Mouse (Mus musculus): ENCODE results near the gene Tpcn2.

The Tpcn2 gene

GRCm38 (mm10) chr7:145239736-145240505, 43.9 kb downstream of the Tpcn2 start:
- no peak for DNase-seq

GRCm38 (mm10) chr7:145239145-145239544, 44.7 kb downstream of the Tpcn2 start:
- no peak for DNase-seq

GRCm38 (mm10) chr7:145234841-145235790, 48.7 kb downstream of the Tpcn2 start:
- no peak for DNase-seq

GRCm38 (mm10) chr7:145231659-145232058, 52.2 kb downstream of the Tpcn2 start:
- DNase-seq, result no peak

GRCm38 (mm10) chr7:145226641-145227040, 57.2 kb downstream of the Tpcn2 start:
- DNase-seq, result no peak

- DNase-seq, result no peak
Observed at GRCm38 (mm10) chr7:145225626-145226025, 58.2 kb downstream of the Tpcn2 start.

- no peak for DNase-seq
Observed at GRCm38 (mm10) chr7:145221841-145222689, 61.7 kb downstream of the Tpcn2 start.

- no peak for DNase-seq
Observed at GRCm38 (mm10) chr7:145221346-145221745, 62.5 kb downstream of the Tpcn2 start.

GRCm38 (mm10) chr7:145219420-145219831, 64.4 kb downstream of the Tpcn2 start:
- no peak for DNase-seq

GRCm38 (mm10) chr7:145216591-145216990, 67.2 kb downstream of the Tpcn2 start:
- DNase-seq, result no peak

- DNase-seq, result no peak
Observed at GRCm38 (mm10) chr7:145215476-145215875, 68.3 kb downstream of the Tpcn2 start.

- DNase-seq, result no peak
Observed at GRCm38 (mm10) chr7:145211680-145212659, 71.8 kb downstream of the Tpcn2 start.

- no peak for DNase-seq
Observed at GRCm38 (mm10) chr7:145210477-145211070, 73.2 kb downstream of the Tpcn2 start.

GRCm38 (mm10) chr7:145208006-145208405, 75.8 kb downstream of the Tpcn2 start, which contains the start of gene 1810010D01Rik:
1810010D01Rik (minus strand) TSS chr7:145208119.
- no peak for DNase-seq

GRCm38 (mm10) chr7:145206801-145207200, 77.0 kb downstream of the Tpcn2 start:
- DNase-seq, result no peak

- no peak for DNase-seq
Observed at GRCm38 (mm10) chr7:145206056-145206610, 77.7 kb downstream of the Tpcn2 start.

GRCm38 (mm10) chr7:145205363-145205902, 78.4 kb downstream of the Tpcn2 start:
- DNase-seq, result no peak

GRCm38 (mm10) chr7:145199711-145200110, 84.1 kb downstream of the Tpcn2 start:
- DNase-seq, result no peak

GRCm38 (mm10) chr7:145198223-145198714, 85.5 kb downstream of the Tpcn2 start:
- no peak for DNase-seq

GRCm38 (mm10) chr7:145197711-145198110, 86.1 kb downstream of the Tpcn2 start:
- DNase-seq, result no peak

All from B cell, adult 2 months (primary cell).